Mouse (Mus musculus): ENCODE measurements around the gene Zfhx2.
A peak's percentile ranks its signal among the peaks of the same experiment; 100 is the strongest.
"Not testable (repeated sequence)": the region's sequence is repeated elsewhere in the genome, so short reads cannot be mapped to it uniquely, and the experiment has no call there.

The Zfhx2 gene

DNA sequence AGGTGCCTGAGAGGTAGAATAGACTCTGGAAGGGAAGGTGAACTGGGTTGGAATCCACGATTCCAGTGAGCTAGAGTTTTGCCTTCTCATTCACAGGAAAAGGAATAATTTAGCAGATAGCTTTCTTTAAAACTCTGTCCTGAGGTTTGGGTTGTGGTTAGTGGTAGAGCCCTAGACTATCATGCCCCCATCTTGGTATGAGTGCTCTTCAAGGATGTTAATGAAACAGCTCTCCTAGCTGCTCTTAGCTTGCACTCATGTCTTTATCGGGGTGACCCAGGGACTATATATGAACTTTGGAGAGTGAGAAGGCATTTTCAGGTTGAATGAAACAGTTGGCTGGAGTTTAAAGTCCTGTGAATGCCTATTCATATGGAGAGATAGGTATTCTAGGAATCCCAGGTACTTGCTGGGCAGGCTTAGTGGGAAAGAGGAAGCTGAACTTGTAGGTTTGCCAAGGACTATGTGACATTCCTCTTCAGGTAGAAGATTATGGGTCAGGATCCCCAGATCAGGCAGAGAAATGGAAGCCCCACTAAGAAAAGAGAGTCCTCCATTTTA, 44.1 kb downstream of the Zfhx2 start:
- DNase-seq (ENCODE audit: low read depth, low spot score): no peak

DNA sequence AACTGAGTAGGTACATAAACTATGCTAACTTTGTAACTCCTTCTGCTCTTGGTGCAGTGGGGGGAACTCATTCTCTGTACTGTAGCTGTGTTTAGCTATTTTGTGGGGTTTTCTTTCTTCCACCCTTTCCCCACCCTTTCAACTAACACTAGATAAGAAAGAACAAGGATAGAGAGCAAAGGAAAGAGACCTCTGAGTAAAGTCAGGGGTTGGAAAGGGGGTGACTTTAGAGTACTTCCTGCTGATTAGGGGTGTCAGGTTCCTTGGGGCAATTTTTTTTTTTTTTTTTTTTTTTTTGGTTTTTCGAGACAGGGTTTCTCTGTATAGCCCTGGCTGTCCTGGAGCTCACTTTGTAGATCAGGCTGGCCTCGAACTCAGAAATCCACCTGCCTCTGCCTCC, 48.4 kb downstream of the Zfhx2 start:
- not testable (repeated sequence) for DNase-seq (ENCODE audit: low read depth, low spot score)

DNA sequence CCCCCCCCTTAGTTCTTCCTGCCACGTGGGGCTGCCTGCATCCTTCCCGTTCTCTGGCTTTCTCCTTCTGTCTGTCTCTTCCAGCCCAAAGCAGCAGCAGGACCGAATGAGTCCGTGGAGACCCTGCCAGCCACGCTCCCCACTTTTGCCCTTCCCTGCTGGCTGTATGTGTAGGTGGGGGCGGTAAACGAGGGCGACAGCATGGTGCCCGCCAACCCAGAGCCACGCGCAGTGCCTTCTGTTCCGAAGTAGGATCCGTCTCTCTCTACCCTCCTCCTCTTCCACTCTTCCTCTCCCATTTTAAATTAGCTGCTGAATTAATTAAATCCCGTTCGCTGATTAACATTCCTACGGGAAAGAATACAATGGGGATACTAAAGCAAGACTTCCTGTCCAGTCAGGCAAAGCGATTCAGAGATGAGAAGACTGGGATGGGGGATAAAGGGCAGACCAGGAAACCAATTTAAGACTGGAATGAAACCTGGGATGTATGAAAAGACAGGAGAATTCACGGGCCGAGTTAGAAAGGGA, 59.4 kb downstream of the Zfhx2 start:
- DNase-seq (ENCODE audit: low read depth, low spot score): no peak

DNA sequence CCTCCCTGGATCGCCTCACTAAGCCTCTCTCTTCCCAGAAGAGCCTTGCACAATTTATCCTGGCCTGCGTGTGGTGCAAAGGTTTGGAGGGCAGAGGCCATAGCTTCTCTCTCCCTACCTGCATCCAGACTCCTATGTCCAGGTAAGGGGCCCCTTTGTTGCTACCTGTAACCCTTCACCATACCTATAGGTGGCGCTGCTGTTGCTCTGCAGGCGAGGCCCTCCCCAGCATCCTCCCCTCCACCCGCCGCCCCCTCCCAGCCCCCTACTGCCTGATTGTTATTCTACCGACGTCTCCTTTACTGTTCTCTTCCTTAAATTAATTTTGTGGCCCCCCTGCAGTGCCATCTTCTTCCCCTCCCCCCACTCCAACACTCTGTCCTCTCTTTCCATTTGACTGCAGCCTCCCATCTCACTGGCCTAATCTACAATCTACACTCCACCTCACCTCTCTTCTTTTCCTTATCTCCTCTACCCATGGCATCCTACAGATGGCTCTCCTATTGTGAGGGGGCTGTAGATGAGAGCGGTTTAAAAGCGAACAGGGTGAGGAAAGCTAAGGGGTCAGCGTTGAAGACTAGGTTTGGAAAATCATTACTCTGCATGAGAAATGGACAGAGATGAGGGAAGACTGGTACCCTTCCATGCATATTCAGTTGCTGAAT, 63.0 kb downstream of the Zfhx2 start:
- peak; percentile 48 for DNase-seq (ENCODE audit: low read depth, low spot score)

DNA sequence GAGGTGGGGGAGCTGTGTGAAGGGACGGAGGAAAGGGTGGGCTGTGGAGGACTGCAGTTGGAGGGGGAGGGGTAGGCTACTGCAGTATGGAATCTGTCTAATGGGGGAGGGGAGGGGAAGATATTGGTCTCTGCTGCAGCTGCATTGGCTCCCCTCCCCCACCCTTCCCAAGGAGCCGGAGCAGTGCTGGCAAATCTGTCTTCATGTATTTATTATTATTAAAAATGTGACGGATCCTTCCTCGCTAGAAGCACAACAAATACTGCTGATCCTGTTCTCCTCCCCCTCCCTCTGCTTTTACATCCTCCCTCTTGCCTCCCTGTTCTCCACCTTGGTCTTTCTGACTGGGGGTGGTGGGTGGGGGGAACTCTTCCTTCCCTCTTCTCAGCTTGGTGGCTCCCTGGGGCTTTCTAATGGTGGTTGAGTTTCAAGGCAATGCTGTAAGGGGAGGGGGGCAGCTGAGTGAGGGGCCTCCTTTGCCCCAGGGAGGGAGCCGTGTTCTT, 63.7 kb downstream of the Zfhx2 start:
- no peak for DNase-seq (ENCODE audit: low read depth, low spot score)

DNA sequence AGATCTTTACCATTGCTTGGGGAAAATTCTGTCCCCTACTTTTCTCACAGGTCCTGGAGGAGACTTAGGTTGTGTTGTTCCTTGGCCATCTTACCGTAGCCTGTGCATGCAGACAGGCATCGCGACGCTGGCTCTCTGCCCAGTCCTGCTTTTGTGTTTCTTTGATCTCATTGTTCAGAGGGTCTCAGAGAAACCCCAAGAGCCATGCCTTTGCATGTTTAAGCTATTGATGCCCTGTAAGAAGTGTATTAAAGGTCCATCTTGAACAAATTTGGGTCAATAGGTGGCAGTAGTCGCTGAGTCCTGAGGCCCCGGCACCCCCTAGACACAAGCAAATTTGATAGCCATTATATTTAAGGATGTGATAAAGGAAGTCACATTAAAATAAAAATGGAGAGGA, 64.5 kb downstream of the Zfhx2 start:
- no peak for DNase-seq (ENCODE audit: low read depth, low spot score)

DNA sequence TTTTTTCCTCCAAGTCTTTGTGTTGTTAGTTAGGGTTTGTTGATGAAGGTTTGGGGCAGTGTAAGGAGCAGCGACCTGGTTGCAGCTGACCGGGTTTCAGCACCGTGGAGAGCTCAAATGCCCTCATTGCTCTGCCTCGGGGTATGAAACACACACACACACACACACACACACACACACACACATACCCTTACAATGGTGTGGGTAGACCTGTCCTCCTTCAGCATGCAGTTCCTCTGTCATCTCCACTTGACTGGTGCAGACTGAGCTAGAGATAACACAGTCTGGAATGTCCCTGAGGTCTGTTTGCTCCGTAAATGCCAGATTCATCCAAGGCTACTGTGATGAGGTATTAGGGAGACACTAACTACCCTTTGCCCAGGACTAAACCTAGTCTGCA, 64.9 kb downstream of the Zfhx2 start:
- DNase-seq (ENCODE audit: low read depth, low spot score): no peak

DNA sequence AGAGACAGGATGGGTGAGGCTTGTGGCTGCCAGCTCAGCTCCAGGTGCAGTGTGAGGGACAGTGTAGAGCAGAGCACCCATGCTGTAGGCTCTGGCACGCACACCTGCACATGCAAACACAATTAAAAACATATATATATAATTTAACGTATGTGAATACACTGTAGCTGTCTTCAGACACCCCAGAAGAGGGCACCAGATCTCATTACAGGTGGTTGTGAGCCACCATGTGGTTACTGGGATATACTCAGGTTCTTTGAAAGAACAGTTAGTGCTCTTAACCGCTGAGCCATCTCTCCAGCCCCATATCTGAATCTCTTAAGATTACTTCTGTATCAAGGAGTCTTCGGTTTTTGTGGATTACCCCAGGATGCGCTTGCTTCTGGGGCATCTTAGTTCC, 66.6 kb downstream of the Zfhx2 start:
- peak; percentile 26 for DNase-seq (ENCODE audit: low read depth, low spot score)

DNA sequence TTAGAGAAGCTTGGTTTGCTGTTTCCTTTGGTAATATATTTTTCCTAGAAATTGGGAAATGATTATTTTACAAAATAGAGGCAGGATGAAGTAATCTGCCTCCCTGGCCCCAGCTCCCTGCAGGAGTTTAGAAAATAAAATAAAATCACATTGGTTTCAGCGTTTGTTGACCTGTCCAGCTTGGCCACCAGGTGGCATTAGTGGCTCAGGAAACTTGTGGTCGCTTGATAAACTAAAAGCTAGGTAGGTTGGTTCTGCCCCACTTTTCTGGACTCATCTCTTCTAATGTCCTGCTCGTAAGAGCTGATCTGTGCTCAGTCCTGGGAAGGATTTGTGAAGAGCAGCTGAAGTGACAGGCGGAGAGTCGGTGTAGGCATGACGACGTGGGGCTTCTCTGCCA, 67.9 kb downstream of the Zfhx2 start:
- peak; percentile 56 for DNase-seq (ENCODE audit: low read depth, low spot score)

DNA sequence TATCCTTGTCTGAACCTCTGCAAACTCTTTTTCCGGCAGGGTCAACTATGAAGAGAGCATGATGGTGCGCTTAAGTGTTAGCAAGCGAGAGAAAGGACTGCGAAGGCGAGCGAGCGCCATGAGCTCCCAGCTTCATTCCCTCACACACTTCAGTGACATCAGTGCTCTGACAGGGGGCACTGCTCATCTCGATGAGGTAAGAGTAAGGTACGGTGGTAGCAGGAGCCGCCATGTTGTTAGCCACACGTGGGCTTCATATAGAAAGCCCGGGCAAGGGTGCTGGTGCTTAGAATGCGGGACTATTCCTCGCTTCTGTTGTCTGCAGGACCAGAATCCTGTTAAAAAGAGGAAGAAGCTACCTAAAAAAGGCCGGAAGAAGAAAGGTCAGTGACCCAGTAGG, 69.1 kb downstream of the Zfhx2 start:
- DNase-seq (ENCODE audit: low read depth, low spot score): no peak

DNA sequence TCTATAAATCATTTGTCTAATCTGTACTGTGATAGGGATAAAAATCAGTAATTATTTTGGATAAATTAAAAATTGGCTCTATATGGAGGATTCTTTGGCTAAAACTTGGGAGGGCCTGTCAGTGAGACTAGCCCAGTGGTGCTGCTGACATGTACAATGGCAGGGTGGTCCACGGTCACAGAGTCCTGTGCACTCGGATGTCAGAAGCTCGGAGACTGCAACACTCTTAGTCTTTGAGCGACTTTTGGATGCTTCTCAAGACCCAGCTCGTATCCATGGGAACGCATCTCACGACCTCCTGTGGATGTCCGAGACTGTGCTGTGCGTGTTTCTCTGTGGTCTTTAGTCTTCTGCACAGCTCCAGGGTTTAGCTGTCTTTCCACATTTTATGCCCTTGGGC, 71.7 kb downstream of the Zfhx2 start:
- no peak for DNase-seq (ENCODE audit: low read depth, low spot score)

DNA sequence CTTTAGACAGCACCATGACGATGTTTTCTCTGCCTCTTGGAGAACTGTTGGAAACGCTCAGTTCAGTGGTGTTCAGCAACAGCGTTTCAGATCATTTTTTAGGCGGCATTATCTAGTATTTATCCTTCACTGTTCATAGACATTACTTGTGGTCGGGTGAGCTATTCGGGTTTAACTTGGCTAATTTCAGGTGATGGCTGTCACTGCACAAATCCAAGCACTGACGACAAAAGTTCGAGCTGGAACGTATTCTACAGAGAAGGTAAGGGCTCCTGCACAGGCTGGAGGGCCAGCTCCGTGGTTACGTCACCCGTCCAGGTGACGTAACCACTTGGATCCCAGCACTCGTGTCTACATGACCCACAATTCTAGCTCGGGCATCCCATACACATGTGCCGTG, 75.2 kb downstream of the Zfhx2 start:
- no peak for DNase-seq (ENCODE audit: low read depth, low spot score)

DNA sequence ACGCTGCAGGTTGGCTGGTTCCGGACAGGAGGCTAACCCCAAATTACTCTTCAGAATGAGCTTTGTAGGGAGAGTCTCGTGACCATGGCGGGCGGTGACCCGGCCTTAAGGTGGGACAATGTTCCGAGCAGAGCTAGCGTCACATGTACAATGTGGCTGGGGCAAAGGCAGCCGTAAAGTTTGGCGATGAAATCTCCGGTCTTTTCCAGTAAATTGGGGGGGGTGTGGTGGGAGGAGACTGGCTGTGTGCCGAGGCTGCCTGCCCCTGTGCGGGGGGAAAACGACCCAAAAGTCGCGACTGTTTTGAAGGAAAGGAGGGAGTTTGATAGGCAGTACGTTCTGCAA, 76.4 kb downstream of the Zfhx2 start:
- DNase-seq (ENCODE audit: low read depth, low spot score): no peak

DNA sequence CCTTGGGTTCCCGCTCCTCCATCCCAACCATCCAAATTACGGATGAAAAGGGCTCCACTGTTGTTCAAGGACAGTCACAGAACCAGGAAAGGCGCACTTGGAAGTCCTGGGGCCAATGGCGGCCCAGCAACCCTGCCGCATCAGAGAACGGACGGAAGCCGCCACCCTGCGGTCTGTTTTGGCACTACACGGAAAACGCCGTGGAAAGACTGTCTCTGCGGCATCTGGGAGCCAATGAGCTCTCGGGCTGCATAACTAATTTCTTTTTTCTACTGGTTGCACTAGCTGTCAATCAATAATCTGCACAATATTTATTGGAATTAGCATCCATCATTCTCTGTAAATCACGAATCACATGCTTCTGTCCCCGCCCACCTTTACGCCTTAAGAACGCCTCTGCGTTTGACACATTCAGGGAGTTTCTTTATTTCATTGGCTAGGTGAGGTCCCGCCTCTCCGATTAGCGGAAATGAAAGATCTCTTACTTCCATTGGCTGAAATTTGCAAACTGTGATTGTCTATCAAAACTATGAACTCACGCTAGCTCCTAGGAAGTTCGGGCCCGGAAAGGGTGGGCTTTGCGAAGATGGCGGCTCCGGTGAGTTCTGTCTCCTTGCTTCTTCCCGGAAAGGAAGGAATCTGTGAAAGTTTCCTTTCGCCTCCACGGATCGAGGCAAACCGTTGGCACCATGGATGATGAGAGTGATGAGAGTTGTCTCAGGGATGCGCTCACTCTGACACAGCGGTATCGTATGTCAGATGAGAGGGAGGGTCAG, 76.9 kb downstream of the Zfhx2 start, which contains the start of gene Ngdn:
TSS of gene Ngdn (plus strand) at position 464 of the 776 bp plus-strand sequence.
- peak; percentile 99 for DNase-seq (ENCODE audit: low read depth, low spot score)

DNA sequence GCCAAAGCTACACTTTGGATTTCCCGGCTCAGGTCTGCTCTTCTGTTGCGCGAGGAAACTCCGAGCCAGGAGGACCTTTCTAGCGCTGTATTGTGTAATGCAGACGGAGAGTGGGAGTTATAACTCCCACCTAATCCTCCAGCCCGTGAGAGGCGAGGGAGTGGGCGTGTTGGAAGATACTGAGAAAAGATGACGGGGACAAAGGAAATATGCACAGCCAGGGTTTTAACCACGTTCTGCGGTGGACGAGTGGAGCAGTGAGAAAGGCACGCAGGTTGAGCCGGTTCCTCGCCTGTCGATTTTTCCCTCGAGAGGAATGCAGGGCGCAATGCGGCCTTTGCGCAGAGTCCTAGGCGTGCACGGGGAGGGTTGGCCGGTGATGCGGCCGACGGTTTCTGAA, 77.5 kb downstream of the Zfhx2 start:
- no peak for DNase-seq (ENCODE audit: low read depth, low spot score)

DNA sequence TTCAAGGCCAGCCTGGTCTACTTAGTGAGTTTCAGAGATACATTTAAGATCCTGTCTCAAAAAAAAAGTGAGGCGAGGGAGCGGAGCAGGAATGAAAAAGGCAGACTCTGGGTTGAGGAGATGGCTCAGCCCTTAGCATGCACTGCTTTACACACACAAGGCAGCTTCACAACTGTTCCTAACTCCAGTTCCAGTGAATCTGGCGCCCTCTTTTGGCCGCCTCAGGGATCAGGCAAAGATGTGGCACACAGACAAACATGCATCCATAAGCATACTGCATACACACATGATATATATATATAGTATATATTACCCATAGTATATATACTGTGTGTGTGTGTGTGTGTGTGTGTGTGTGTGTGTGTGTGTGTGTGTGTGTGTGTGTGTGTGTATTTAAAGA, 81.0 kb downstream of the Zfhx2 start:
- peak; percentile 26 for DNase-seq (ENCODE audit: low read depth, low spot score)
